8 mouse cellular contexts compared by ENCODE assay signal in the genomic region with DNA sequence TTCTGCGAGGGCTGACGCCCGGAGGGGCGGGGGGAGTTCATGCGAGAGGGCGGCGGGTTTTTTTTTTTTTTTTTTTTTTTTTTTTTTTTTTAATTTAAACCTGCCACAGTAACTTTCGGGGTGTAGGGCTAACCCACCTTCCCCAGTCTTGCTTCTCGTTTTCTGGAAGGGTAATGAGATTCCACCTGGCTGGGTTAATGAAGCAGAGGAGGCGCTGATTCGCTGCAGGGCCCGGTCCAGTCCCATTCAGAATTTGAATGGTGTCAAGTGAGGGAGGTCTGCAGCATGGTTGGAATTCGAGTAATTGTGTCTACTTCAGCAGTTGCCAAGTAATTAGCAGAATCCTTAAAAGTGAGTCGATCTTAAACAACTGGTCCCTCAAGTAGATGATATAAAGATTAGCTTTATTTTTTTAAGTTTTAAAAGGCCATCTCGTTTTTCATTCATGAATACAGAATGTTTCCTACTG. TPM values are rescaled to one million over a fixed set of nuclear protein-coding genes. Genes with fewer than 3 reads are reported as not detected.
DNase-seq lines count a peak whose midpoint lies in the region; ATAC-seq and TF ChIP-seq lines count a peak whose summit lies in the region.

No protein-coding gene starts in this region.

- peak overlapping the region; percentile 73 for H3K4me3 ChIP-seq in kidney, embryonic 14.5 days (ENCODE audit: low read length)
- peak overlapping the region; percentile 80 for H3K4me3 ChIP-seq in embryonic facial prominence, embryonic 10.5 days
- H3K4me3 ChIP-seq in intestine, embryonic 16.5 days (ENCODE audit: low read length): peak overlapping the region; percentile 77
- H3K4me3 ChIP-seq in midbrain, postnatal 0 days (ENCODE audit: low read depth, low read length): peak overlapping the region; percentile 47

- no peak for DNase-seq in kidney, adult 18-20 months
- no peak for DNase-seq in embryonic facial prominence, embryonic 10.5 days (ENCODE audit: low spot score)
- DNase-seq in midbrain, postnatal 0 days (ENCODE audit: low spot score): peak; percentile 2
- no peak for DNase-seq in embryo, embryonic 9.5 days (ENCODE audit: extremely low spot score)
- DNase-seq in urinary bladder, postnatal 36 days (ENCODE audit: low spot score in 2 of 2): no peak
- no peak for DNase-seq in thymus, postnatal 10 days (ENCODE audit: low spot score in 2 of 2)

- no peak for TF ChIP-seq CTCF in midbrain, postnatal 0 days (IDR thresholded peaks at IDR 0.05)

- WGBS in kidney, embryonic 14.5 days: 4% methylated on average over 12 of the region's 15 CpGs
- WGBS in embryonic facial prominence, embryonic 10.5 days: 4% methylated on average over 15 of the region's 15 CpGs
- WGBS in intestine, embryonic 16.5 days: 6% methylated on average over 14 of the region's 15 CpGs
- 4% methylated on average over 15 of the region's 15 CpGs for WGBS in midbrain, postnatal 0 days

- peak overlapping the region; percentile 53; the same call in 1 of the 2 replicates for H3K9ac ChIP-seq in kidney, embryonic 14.5 days (ENCODE audit: low read depth, low read length)
- H3K9ac ChIP-seq in intestine, embryonic 16.5 days (ENCODE audit: low read depth, low read length): peak overlapping the region; percentile 71
- H3K9ac ChIP-seq in midbrain, postnatal 0 days (replicated peaks; ENCODE audit: low read length, poor library complexity, severe bottlenecking): peak overlapping the region; percentile 37; the same call in 1 of the 2 replicates

- peak overlapping the region; percentile 100 for H3K4me2 ChIP-seq in kidney, embryonic 14.5 days (replicated peaks; ENCODE audit: low read depth, low read length)
- H3K4me2 ChIP-seq in intestine, embryonic 16.5 days (ENCODE audit: low read depth, low read length): peak overlapping the region; percentile 99
- H3K4me2 ChIP-seq in midbrain, postnatal 0 days (ENCODE audit: low read depth, low read length, poor library complexity, severe bottlenecking): peak overlapping the region; percentile 69

- no peaks in the 10 kb centered on the region for H3K9me3 ChIP-seq in kidney, embryonic 14.5 days (ENCODE audit: control insufficient read depth, low read length)
- no peaks in the 10 kb centered on the region for H3K9me3 ChIP-seq in embryonic facial prominence, embryonic 10.5 days
- H3K9me3 ChIP-seq in intestine, embryonic 16.5 days (ENCODE audit: control insufficient read depth, low read length): no peaks in the 10 kb centered on the region
- no peaks in the 10 kb centered on the region for H3K9me3 ChIP-seq in midbrain, postnatal 0 days (ENCODE audit: low read length)

- H3K27ac ChIP-seq in kidney, embryonic 14.5 days (ENCODE audit: low read depth, low read length): no peak overlapping the region
- H3K27ac ChIP-seq in embryonic facial prominence, embryonic 10.5 days (replicated peaks): no peak overlapping the region
- H3K27ac ChIP-seq in intestine, embryonic 16.5 days (ENCODE audit: low read length): no peak overlapping the region
- no peak overlapping the region for H3K27ac ChIP-seq in midbrain, postnatal 0 days (ENCODE audit: low read depth, low read length)

- 0 out of 2 replicates have a peak, but pooled peaks have one; percentile 22 for ATAC-seq in kidney, embryonic 14.5 days (ENCODE audit: low FRiP score, low TSS enrichment)
- ATAC-seq in intestine, embryonic 16.5 days: peak; percentile 22; the same call in 1 of the 2 replicates
- no peak for ATAC-seq in midbrain, postnatal 0 days (ENCODE audit: low FRiP score)

- no peaks in the 10 kb centered on the region for H3K4me1 ChIP-seq in kidney, embryonic 14.5 days (ENCODE audit: control insufficient read depth, insufficient read depth, low read length)
- H3K4me1 ChIP-seq in embryonic facial prominence, embryonic 10.5 days: peaks cover 17% of the 10 kb centered on the region; the same call in 1 of the 2 replicates
- H3K4me1 ChIP-seq in intestine, embryonic 16.5 days (ENCODE audit: control insufficient read depth, insufficient read depth, low read length): 0 out of 2 replicates have a peak, but pooled peaks cover 3% of the 10 kb centered on the region
- H3K4me1 ChIP-seq in midbrain, postnatal 0 days (ENCODE audit: insufficient read depth, low read length): peaks cover 10% of the 10 kb centered on the region; the same call in 1 of the 2 replicates

- no peaks in the 10 kb centered on the region for H3K36me3 ChIP-seq in kidney, embryonic 14.5 days (ENCODE audit: control insufficient read depth, insufficient read depth, low read length)
- no peaks in the 10 kb centered on the region for H3K36me3 ChIP-seq in embryonic facial prominence, embryonic 10.5 days (replicated peaks)
- H3K36me3 ChIP-seq in intestine, embryonic 16.5 days (ENCODE audit: control insufficient read depth, insufficient read depth, low read length): no peaks in the 10 kb centered on the region
- no peaks in the 10 kb centered on the region for H3K36me3 ChIP-seq in midbrain, postnatal 0 days (ENCODE audit: insufficient read depth, low read length)

- peaks cover 52% of the 10 kb centered on the region for H3K27me3 ChIP-seq in kidney, embryonic 14.5 days (ENCODE audit: control insufficient read depth, insufficient read depth, low read length)
- peaks cover 72% of the 10 kb centered on the region for H3K27me3 ChIP-seq in embryonic facial prominence, embryonic 10.5 days (replicated peaks; ENCODE audit: low read depth, poor library complexity, severe bottlenecking)
- H3K27me3 ChIP-seq in intestine, embryonic 16.5 days (replicated peaks; ENCODE audit: control insufficient read depth, insufficient read depth, low read length): peaks cover 2% of the 10 kb centered on the region; the same call in 1 of the 2 replicates
- peaks cover 20% of the 10 kb centered on the region for H3K27me3 ChIP-seq in midbrain, postnatal 0 days (ENCODE audit: insufficient read depth, low read length)

RNA-seq across cellular contexts. Expression of a gene that starts 1.4 kb away (rescaled TPM):
- 5.8 and 6.8 TPM in 2 replicates for polyA plus RNA-seq in kidney, embryonic 14.5 days (2014; fragmentation: Nextera tagmentation; extraction: Ambion mirVana)
- polyA plus RNA-seq in embryonic facial prominence, embryonic 10.5 days (2016; fragmentation: Nextera tagmentation; extraction: Ambion mirVana): 7.1 and 7.9 TPM in 2 replicates
- 17.0 and 17.9 TPM in 2 replicates for polyA plus RNA-seq in intestine, embryonic 16.5 days (2015; fragmentation: Nextera tagmentation; extraction: Ambion mirVana)
- 4.1 and 6.0 TPM in 2 replicates for total RNA-seq in midbrain, postnatal 0 days (2014; rRNA removed)
- 6.4 and 7.0 TPM in 2 replicates for polyA plus RNA-seq in midbrain, postnatal 0 days (2015; fragmentation: Nextera tagmentation; extraction: Ambion mirVana)
